Mouse (Mus musculus) C2C12 (cell line): ENCODE measurements at regions not wholly inside any gene's neighbourhood (a gene's known extent, or its start where the extent isn't known, plus 50 kb on each side); places are given as distances from the start of the nearest gene placed in this dataset.

Experiments
- CTCF ChIP-seq: IDR thresholded peaks from one replicate; pipeline ENCODE4 v1.5.1; 2011; ENCODE audit not compliant: control insufficient read depth, insufficient read depth, insufficient read length
- FOSL1 ChIP-seq: IDR thresholded peaks from one replicate; pipeline ENCODE4 v1.8.0; 2011; ENCODE audit warnings: mild to moderate bottlenecking, low read length; ENCODE audit not compliant: poor library complexity, insufficient read depth, severe bottlenecking
- MAX ChIP-seq: IDR thresholded peaks from one replicate; pipeline ENCODE4 v1.6.1; 2011; ENCODE audit warnings: mild to moderate bottlenecking, control low read depth
- MYOD1 ChIP-seq: IDR thresholded peaks from one replicate; pipeline ENCODE4 v1.6.1; 2011; ENCODE audit warnings: low read depth; ENCODE audit not compliant: control insufficient read depth, insufficient read length
- MYOG ChIP-seq: IDR thresholded peaks from one replicate; pipeline ENCODE4 v1.6.1; 2011; ENCODE audit not compliant: control insufficient read depth, insufficient read length; ENCODE audit errors: extremely low read depth
- USF1 ChIP-seq: IDR thresholded peaks from one replicate; pipeline ENCODE4 v1.6.1; 2011; ENCODE audit warnings: low read depth, mild to moderate bottlenecking, control low read depth, moderate library complexity

- TF ChIP-seq USF1 = no peak
- no peak for TF ChIP-seq CTCF
- no peak for TF ChIP-seq MYOG
- no peak for TF ChIP-seq MAX
- no peak for TF ChIP-seq FOSL1
- TF ChIP-seq MYOD1 = no peak
Measured at GRCm38 (mm10) chr3:103408724-103409123, 129.6 kb downstream of the Trim33 start.
